Mouse (Mus musculus) left cerebral cortex, postnatal 10 days (tissue): ENCODE measurements at regions not wholly inside any gene's neighbourhood (a gene's known extent, or its start where the extent isn't known, plus 50 kb on each side); places are given as distances from the start of the nearest gene placed in this dataset.

Source experiments
- DNase-seq, 2 experiments: peaks; one replicate each; pipeline ENCODE4 v3.0.0; 2021 to 2022; ENCODE audit warnings: low spot score in 2 of 2, mixed read lengths in 1 of 2; ENCODE audit errors: extremely low spot score in 1 of 2
- intact Hi-C: fragments of 180-260 bp; cut with DNase I; formaldehyde crosslinking; loops from one replicate; pipeline ENCODE4 v1.15.1; 2025

DNA sequence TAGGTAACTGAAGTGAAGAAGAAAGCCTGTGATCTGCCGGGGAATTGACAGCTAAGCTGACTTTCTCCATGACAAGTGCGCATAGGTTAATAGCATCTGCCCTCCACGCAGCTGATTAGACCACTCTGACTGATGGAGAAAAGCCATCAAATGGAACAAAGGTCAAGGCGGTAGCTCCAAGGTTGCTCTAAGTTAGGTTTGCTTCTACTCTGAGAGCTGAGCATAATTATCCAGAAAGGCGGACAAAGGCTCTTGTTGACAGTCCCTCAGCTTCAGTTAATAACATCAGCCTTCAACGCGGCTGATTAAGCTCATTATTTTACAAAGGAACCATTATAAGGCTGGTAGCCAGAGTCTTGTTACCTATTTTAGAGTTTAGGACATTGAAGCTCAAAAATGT is 54.0 kb upstream of the Enpep start:
- DNase-seq = no peak
- intact Hi-C loops = no loop called here

DNA sequence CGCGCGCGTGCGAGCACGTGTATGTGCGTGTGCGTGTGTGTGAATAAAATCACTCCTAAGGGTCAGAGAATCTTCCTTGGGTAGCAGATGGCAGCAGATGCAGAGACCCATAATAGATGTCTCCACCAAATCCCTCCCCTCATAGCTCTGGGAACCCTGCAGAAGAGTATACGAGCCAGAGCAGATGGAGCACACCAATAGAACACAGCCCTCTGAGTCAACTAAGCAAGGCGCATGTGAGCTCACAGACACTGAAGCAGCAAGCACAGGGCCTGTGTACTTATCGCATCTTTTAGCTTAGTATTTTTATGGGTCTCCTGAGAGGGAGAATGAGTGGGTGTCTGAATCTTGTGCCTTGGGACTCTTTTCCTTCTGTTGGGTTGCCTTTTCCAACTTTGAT is 58.0 kb upstream of the Enpep start:
- intact Hi-C loops = no loop called here
- DNase-seq = no peak

DNA sequence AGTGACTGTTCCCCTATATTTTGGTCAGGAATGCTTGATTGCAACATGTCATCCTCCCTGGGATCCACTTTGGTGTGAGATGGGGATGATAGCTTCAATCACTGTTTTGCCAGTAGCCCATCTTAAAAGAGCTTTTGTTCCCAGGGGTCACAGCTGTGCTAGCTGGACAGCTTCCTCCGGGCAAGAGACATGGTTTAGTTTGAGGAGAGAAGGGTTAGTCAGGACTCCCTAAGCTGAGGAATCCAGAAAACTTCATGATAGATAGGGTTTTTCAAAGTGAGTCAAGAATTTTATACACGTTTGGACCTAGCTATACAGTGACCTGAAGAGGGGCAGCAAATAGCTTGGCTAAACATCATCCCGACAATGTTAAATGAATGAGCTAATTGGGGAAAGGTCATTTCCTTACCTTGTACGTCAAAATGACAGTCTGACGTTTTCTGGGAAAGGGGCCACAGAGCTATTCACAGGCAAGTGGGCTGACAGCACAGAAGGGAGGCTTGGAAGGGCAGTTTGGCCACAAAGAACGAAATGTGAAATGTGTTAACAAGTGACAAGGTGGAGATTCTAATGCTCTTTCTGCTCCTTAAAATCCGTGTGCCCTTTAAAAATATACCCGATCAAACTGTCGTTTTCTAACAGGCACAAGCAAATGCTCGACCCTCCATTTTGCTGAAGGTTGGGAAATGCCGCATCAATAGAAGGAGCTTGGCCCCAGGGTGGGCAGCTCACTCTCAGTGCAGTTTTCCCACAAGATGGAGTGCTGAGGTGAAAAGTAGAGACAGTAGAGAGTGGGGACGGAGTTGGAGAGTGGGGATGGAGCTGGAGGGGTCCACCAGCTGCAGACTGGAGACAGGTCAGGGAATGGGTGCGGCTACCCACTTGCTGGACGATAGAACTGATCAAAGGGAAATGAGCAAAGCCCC is 59.6 kb upstream of the Enpep start:
- no peak for DNase-seq
- intact Hi-C loops = no loop called here

DNA sequence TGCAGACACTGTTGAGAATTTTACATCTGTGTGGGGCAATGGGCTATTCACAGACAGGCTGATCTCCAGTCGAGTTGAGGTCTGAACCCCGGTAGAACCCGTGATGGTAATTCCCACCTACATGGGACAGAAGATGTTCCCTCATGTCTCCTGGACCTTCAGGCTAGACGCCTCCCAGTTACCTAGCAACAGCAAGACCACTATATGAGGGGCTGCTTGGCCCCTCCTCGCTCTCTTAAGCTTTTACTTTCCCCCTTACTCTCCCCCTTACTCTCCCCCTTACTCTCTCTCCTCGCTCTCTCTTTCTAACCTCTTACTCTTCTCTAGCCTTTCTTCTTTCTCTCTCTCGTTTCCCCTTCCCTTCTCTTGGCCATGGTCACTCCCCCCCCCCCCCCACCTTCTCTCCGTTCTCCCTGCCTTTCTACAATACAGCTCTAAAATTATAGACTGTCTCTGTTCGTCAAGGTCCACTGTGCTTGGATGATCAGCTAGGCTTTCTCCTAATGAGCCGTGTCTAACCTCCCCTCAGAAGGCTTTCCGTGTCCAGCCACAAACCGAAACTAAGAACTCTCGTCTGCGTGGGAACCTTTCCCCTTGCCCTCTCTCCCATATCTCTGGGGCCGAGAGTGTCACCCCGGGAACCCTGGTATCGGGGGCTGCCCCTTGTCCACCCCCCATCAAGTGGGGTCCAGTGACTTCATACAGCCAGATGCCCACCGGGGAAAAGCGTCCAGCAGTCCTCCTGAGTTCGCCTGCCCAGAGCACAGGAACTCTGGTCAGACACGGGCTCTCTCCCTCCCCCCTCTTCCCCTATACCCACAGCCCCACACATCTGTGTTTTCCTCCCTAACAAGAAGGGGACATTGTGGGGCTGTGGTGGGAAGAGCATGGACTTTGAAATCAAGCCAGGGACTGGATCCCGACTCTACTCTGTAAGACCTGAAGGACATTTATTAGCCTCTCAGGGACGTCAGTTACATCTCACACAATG is 60.6 kb upstream of the Enpep start:
- intact Hi-C loops = no loop called here
- no peak for DNase-seq

DNA sequence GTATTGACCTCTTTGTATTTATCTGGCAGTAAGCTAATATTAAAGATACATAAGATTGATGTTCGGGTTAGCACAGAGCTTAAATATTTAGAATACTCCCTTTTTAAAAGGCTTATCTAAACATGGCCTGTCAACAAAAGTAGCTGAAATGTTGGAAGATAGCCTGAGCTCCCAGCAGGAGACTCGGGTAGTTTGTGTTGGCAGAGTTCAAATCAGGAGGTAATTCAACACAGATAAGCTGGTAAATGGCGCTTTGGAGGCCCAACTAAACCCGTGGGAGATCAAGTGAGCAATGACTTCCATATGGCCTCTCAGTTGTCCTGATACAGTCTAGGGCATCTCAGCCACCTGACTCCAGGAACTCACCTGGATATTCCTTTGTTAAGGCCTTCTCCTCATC is 65.0 kb upstream of the Enpep start:
- no peak for DNase-seq
- intact Hi-C loops = no loop called here

DNA sequence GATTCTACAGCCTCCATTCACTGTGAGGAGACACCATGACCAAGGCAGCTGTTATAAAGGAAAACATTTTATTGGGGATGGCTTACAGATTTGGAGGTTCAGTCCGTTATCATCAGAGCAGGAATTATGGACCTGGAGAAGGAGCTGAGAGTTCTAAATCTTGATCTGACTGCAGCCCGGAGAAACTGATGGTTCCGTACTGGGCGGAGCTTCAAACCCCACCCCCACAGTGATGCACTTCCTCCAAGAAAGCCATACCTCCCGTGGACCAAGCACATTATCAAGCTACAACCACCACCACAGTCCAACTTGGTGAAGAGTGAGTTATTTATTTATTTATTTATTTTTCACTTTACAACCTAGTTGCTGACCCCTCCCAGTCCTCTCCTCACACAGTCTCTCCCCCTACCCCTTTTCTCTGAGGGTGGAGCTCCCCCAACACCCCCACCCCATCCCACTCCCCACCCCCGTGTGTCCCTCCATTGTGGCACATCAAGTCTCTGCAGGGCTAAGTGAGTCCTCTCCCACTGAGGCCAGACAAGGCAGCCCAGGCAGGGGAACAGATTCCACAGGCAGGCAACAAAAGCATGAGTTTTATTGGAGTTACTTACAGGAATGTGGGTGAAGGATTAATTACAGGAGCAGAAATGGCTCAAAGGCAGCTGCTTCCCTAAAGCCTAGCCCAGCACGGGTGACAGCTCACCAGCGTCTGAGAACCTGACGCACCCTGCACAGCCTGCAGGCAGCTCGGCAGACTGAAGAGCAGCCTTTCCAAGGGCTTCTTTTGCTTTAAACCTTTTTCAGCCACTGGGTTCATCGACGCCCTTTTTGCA is 67.8 kb upstream of the Enpep start:
- no peak for DNase-seq
- intact Hi-C loops = no loop called here

DNA sequence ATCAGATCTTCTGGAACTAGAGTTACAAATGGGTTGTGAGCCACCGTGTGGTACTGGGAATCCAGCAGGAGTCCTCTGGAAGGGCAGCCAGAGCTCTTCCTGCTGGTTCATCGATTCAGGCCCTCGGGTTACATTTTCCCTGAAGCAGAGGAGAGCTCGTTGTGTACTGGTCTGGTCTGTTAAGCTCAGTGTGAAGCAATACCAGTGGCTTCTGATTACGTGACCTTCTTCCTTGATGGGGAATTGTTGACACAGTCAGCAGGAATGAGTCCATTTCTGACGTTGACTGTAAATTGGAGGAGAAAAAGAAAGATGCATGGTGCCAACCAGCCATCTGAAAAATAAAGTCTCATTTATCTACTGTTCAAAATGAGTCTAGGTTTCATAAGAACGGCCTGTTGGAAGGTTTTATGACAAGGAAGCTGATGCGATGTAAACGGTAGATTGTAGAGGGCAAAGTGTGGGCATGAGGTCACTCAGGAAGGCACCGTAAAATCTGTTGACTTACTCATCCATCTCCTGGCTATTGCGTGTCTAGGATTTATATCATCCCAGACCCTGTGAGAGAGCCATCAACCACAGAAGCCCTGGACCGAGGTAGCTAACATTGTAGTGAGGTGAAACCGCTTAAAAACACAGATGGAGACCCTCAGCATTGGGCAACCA is 79.0 kb upstream of the Enpep start:
- intact Hi-C loops = no loop called here
- no peak for DNase-seq

DNA sequence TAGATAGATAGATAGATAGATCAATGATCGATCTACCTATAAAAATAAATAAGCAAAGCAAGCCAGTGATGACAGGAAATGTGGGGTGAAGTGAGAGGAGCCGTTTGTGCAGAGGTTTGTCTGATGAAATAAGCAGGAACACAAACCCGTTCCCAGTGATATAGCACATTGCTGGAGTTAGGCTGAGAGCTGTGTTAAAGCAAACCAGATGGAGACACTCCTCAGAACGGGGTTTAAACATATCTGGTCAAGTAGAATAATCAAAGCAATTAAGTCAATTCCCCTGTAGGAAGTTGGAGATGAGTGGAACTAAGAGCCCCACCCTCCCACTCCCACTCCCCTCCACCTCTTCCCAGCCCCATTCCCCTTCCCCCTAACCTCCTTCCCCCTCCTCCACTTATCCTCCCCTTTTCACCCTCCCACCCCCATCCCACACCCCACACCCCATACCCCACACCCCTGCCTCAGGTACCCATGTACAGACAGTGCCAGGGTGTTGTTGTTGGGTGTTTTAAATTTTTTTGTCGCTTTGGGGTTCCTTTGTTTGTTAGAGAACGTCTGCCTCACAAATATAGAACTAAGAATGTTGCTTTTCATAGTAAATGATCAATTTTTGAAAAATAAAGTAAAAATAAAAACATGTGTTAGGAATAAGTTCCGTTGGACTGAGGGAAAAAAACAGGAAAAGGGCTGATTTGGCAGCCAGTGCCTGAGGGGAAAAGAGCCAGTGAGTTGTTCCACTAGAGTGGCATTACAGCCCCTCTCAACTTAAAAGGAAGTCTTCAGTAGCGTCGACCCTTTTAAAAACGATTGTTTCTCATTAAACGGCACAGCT is 79.8 kb upstream of the Enpep start:
- intact Hi-C loops = no loop called here

DNA sequence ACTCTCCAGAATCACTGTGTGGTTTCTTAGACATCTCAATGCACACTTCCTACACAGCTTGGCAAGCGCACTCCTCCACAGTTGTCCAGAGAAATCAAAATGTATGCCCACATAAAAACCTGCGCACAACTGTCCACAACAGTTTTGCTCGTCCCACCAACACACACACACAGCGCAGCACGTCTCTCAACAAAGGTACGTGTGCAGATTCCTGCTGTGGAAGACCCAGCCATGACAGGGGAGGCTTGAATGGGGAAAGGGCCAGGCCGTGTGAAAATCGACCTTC is 80.4 kb upstream of the Enpep start:
- DNase-seq = no peak

More for the DNA sequence above, 79.8 kb upstream of the Enpep start:
- DNase-seq = no peak

DNA sequence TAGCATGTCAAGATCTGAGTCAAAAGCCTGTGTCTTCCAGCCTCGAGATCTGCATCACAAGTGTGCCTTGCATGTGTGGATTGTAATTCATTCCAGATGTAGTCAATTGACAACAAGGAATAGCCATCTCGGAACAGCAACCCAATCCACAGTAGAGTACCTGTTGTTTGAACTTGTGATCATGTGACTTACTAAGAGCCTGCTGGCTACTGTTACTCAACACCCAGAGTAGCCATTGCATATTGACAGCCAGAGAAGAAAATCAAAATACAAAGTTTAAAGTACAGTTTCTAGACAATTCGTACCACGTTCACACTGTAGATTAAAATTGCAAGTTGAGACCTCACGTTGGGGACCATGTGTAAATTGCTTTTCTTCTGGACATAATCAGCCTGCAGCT is 83.1 kb upstream of the Enpep start:
- intact Hi-C loops = no loop called here
- no peak for DNase-seq

More for the DNA sequence above, 80.4 kb upstream of the Enpep start:
- intact Hi-C loops = no loop called here

DNA sequence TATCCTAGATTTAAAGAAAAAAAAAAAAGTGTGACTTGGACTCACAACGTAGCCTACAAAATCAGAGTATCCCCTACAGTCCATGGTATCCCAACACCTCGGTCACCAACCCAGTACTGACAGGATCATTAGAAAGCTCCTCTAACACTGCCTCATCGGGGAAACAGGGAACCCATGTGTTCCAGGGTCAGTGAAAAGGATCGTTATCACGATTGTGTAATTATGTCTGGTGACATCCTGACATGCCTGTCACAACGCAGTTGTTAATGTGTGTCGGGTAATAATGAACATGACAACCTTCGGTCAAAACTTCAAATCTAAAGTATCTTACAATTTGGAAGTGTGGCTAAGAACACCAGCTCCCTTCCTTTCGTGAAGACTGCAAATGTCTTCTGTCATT is 83.8 kb upstream of the Enpep start:
- intact Hi-C loops = no loop called here
- DNase-seq = no peak

DNA sequence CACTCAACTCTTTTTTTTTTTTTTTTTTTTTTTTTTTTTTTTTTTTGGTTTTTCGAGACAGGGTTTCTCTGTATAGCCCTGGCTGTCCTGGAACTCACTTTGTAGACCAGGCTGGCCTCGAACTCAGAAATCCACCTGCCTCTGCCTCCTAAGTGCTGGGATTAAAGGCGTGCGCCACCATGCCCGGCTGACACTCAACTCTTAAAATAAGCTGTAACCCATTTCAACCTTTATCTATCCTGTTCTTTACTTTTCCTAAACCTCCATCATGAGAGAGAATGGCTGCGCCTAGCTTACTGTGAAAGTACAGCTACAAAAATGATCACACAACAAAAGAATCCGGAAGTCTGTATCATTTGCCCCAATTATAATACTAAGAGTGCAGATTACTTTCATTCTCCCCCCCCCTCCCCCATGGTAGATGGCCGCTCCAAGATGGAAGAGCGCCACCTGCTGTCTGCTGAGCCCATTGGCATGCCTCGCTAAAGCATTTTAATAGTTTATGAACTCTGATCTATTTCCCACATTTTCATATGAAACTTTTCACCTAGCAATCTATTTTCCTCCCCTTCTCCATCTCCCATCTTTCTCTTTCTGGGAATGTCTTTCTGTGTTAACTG is 89.2 kb upstream of the Enpep start:
- peak in 1 of 2 experiments; percentile 34 for DNase-seq
- intact Hi-C loops = loop anchor here (2.0 to 5.0 kb wide), 2 partner anchors 117 to 266 kb away; no protein-coding TSS in a partner anchor

DNA sequence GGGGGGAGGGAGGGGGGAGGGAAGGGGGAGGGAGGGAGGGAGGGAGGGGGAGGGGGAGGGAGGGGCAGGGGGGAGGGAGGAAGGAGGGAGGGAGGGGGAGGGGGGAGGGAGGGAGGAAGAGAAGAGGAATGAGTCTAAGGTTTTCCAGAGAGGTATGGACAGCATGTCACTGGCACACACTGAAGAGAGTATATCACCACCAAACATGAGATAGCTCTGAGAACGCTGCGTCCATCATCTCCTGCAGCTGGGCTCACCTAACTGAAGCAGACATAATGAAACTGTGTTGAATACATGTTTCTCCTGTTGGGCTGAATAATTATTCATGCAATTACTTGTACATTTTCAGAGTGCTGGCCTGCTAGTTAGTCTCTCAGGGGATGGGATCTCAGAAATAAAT is 96.2 kb upstream of the Enpep start:
- intact Hi-C loops = no loop called here
- DNase-seq = no peak

DNA sequence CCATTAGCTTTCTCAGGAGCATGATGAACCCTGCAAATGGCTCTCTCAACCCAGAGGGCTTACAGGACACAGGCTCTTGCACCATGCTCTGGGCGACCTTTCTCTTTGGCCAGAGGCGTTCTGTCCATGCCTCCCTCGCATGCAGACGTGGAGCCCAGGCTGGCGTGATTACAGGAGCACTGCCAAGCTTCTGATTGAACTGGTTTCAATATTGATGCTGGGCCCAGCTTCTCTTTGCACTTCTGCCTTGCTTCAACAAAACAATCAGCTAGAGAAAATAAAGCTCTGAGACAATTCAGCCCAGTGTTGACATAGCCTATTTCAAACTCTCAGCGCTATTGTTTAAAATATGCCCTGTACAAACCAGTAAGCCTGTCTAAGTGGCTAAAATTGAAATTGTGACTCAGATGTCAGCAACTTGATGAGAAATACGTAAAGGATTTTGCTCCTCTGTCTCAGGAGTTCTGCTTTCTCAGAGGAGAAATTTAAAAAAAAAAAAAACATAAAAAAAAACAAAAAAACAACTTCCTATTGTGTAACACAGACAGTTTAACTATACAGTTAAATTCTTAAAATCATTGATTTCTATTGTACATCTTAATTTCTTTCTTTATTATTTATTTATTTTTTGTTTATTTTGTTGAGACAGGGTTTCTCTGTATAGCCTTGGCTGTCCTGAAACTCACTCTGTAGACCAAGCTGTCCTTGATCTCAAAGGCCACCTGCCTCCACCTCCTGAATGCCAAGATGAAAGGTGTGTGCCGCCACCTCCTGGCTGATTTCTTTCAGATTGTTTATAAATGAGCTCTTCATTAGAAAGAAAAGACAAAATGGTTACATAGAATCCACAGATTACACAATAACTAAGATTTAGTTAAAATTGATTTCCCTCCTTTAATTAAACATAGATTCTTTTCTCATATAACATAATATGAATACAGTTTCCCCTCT is 96.9 kb upstream of the Enpep start:
- intact Hi-C loops = no loop called here
- DNase-seq = peak in 1 of 2 experiments; percentile 21

DNA sequence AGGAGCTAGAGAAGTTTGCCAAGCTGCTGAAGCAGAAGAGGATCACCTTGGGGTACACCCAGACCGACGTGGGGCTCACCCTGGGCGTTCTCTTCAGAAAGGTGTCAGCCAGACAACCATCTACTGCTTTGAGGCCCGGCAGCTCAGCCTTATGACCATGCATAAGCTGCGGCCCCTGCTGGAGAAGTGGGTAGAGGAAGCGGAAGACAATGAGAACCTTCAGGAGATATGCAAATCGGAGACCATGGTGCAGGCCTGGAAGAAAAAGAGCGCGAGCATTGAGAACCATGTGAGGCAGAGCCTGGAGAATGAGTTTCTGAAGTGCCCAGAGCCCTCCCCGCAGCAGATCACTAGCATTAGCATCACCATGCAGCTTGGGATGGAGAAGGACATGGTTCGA is 98.1 kb upstream of the Elovl6 start:
- intact Hi-C loops = no loop called here
- DNase-seq = no peak

DNA sequence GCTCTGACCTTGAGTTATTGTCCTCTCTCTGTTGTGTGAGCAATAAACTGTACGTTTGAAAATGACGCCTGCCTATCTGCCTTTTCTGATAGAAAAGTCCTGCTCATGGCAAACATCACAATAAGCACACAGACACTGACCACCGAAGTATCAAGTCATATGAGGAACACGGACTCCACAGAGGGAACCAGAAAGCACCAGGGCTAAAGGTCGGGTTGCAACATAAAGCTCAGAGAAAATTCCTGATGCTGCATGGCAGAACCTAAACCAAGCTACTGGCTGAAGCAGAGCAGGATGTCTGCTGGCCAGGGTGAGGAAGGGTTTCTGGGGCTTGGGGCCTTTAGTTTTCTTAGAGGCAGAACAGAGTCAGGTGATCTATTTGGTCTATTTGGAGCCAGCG is 94.5 kb upstream of the Elovl6 start:
- intact Hi-C loops = no loop called here
- no peak for DNase-seq
